Mouse (Mus musculus): Measurements from ENCODE around the gene Arf3.
"Not testable (repeated sequence)": the region's sequence is repeated elsewhere in the genome, so short reads cannot be mapped to it uniquely, and the experiment has no call there.

Gene Arf3

DNA sequence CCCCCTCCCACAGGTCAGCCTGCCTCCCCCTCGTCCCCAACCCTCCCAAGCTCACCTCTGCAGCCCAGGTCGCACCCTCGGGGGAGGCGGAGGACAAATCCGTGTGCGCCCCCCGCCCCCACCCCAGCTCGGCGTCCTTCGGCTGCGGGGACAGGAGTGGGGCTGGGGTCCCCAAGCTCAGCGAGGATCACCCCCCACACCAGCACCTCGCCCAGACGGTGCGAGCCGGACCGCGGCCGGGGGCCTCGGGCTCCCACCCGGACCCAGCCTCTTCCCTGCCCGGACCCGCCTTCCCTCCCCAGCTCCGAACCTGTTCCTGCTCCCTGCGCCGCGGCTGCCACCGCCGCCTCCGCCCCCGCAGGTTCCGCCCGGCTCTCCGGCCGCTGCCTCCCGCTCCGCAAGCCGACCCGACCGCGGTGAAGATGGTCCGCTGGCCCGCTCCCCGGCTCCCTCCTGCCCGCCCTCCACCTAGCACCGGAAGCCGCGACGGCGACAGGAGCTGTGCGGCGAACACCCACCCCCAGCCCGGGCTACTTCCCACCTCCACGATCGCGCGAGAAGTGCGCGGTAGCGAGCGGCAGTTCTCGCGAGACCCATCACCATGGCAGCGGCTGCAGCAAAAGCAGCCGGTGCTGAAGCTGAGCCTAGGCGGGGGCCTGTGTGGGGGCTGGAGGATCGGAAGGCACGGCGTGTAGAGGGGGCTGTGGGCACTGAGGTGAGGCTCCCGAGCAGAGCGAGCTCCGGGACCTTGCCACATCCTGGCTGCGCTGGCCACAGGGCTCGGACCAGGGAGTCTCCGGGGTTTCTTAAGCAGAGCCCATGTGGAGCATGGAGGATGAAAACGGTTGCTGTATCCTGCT is at the start of gene Arf3:
Gene Arf3, minus strand, starts transcription at position 545 of the 860 bp plus-strand sequence.
- DNase-seq (ENCODE audit: inconsistent age in 2 of 2, low spot score in 1 of 2): peak; percentile 97 to 99

DNA sequence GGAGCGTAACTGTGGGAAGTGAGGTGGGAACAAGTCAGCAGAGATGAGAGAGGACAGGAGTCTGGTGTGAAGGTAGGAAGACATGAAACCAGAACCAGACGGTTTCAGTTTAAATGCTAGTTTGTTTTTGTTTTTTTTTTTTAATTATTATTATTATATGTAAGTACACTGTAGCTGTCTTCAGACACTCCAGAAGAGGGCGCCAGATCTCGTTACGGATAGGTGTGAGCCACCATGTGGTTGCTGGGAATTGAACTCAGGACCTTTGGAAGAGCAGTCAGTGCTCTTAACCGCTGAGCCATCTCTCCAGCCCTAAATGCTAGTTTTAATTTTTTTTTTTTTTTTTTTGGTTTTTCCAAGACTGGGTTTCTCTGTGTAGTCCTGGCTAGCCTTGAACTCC is 47.2 kb upstream of the Arf3 start:
- not testable (repeated sequence) for DNase-seq (ENCODE audit: inconsistent age in 2 of 2, low spot score in 1 of 2)

DNA sequence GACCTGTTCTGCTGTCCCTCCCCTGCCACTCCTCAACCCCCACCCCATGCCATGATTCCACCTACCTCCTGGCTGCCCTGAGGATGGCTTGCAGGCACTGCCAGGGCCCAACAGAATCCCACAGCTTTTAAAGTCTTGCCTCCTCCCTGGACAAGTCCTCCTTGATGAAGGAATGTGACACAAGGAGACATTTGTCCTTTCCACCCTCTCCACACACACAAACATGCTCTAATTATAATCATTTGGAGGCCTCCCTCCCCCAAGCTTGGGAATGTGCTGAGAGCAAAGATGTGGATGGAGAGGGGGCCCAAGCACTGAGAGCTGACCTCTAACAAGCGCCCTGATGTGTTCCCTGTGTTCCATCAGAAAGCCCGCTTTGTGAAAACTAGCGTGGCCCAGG is 46.4 kb upstream of the Arf3 start, which contains the start of gene Ddn:
Gene Ddn, minus strand, starts transcription at position 101 of the 400 bp plus-strand sequence.
- no peak for DNase-seq (ENCODE audit: inconsistent age in 2 of 2, low spot score in 1 of 2)

DNA sequence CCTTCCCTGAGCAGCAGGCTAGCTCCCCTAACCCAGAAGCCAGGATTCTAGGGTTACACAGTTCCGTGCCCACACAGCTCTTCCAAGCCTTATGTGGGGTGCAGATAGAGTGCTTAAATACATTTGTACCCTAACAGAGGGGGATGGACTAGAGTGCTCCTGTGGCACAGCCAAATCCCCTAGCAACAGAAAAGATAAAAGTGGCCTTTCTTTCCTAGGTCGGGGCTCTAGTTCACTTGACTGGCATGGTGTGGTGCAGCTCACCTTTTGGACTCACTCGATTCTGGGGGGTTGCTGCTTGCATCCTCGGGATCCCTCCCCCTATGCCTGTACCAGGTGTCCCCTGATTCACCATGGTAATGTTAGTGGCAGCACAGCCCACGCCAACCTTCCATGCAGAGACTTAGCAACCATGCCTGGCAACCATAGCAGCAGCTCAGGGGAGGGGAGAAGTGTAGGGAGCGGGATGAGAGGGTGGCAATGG is 45.7 kb upstream of the Arf3 start:
- DNase-seq (ENCODE audit: inconsistent age in 2 of 2, low spot score in 1 of 2): no peak

DNA sequence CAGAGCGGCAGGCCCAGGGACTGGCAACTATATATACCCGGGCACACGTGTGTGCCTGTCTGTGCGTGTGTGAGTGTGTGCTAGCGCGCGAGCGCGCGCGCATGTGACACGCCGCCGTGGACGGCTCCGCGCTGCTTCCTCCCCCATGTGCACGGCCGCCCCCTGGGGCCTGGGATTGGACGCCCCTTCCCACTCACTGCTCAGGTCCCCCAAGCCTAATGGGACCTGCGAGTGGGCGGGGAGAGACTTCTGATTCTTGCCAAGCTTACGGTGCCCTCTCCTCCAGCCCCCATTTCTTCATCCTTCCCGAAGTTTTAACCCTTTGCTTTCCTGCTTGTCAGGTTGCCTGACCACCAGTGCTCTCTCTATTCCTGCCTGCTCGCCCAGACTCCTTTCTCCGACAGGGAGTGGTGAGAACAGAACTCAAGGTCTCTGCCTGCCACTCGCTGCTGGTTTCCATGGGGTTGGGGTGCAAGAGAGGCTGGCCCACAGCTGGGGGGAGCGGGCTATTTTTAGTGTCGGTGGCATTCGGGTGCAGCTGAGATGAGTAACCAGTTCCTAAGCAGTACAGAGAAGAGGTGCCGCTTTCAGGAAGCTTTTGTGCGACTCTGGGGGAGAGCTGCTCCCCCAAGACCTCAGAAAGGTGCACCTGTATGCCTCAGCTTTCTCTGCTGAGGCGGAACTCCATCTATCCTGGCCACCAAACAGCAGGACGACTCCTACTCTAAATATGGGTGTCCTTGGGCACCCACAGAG is 45.1 kb upstream of the Arf3 start:
- peak; percentile 61 to 79 for DNase-seq (ENCODE audit: inconsistent age in 2 of 2, low spot score in 1 of 2)

DNA sequence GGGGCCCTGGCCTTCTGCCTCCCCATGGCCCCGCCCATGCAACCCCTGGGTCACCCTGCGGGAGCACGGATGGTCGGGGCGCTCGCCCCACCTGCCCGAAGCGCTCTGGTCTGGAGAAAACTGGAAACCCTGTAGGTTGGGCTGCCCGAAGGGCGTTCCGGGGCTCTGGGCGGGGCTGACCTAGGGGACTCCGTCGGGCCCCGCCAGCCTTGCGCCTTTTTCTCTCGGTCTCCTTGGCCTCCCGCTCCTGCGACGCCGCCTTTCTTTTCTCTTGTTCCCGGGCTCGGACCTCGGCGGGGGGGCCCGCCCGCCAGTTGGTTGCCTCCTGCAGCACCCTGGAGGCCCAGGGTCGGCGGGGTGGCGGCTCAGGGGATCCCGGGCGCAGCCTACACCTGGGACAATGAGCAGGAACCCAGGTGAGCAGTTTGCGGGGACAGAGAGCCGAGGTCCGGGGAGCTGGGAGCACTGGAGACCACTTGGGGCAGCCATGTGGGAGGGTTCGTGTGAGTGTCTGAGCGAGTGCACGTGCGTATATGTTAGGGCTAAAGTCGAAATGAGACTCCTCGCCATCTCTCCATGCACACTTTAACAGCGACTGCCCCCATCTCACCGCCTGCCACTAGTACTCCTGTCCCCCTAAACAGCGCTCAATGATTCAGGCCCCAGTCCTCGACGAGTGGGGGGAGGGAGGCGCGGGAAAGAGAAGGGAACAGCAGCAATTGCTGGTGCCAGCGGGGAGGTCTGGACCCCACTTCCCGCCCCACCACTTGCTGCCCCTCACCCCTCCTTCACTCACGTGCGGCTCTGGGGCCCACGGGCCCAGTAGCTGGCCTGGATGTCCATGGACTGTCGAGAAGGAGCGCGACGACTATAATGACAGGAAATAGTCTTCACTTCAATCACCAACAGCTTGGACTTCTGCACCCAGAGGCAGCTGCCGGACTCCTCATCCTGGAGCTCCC is 44.1 kb upstream of the Arf3 start:
- DNase-seq (ENCODE audit: inconsistent age in 2 of 2, low spot score in 1 of 2): peak; percentile 19 to 65

DNA sequence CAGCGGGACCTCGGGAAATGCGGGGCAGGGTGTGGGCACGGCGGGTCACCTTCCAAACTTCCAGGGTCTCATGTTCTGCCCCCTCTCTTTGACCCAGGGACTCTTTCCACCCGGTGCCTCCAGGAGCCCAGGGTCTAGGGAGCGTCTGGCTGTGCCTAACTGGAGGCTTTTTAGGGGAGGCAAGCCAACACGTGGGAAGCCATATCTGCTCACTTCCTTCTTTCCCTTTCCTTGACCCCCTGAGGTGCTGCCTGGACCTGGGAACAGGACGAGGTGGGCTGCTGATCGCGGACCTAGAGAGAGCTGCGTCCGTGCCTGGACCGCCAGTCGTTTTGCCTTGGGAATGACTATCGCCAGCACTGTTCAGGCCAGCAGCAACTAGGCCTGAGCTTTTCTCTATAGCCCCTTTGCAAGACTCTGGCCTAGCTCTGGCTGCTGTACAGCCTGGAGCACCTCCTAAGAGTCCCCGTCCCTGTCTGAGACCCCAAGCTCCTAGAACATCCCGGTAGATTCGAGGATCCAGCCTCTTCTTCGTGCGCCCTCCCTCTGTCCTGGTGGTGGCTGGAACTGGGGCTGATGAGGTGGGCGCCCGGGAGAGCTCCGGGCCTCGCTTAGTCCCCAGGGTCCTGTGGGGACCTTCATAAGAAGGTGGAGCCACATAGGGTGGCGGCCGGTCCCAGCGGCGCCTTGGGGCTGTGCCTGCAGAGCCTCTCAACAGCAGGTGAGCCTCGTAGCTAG is 43.2 kb upstream of the Arf3 start:
- DNase-seq (ENCODE audit: inconsistent age in 2 of 2, low spot score in 1 of 2): no peak

DNA sequence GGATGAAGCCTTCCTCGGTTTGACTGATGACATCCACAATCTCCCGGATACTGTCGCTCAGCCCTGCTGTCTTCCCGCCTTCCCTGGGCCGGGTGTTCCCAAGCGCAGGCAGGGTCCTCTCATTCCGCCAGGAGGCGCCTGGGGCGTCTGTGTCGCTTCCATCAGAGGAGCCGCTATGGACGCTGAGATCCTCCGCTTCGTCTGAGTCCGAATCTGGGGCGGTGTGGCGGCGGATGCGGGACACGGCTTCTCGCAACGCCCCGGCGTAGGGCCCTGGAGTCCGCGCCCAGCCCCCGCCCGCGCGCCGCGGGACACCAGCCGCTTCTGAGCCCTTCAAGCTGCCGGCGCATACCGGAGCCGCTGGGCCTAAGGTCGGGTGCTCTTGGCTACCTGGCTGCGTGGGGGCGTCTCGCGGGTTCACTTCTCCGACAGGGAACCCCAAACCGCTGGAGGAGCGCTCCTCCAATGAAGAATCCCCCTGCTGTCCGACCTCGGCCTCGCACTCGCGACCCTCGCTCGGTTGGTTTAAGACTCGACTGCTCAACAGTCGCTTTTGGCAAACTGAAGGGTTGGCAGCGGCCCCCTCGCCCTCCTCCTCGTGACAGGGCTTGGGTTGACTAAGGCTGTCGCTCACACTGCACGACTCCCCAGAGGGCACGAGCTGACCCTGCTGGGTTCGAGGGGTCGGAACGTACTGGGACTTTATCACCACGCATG is 42.5 kb upstream of the Arf3 start:
- DNase-seq (ENCODE audit: inconsistent age in 2 of 2, low spot score in 1 of 2): peak; percentile 69 to 88

DNA sequence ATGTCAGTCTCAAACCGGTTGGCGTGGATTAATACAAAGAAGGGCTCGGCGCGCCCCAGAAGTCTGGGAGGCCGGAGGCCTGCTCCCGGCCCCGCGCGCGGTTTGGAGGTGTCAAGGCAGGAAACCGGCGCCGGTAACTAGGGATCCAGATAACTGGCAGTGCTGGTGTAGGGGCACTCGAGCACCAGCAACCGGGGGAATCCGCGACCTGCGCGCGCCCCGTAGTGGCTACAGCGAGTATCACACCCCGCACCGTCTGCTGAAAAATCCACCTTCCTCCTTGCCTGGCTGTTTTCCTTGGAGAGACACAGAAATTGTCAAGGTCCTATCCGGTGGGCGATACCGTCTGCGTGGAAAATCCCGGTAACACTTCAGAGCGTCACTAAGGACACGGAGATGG is 41.0 kb upstream of the Arf3 start:
- peak; percentile 83 to 95 for DNase-seq (ENCODE audit: inconsistent age in 2 of 2, low spot score in 1 of 2)

DNA sequence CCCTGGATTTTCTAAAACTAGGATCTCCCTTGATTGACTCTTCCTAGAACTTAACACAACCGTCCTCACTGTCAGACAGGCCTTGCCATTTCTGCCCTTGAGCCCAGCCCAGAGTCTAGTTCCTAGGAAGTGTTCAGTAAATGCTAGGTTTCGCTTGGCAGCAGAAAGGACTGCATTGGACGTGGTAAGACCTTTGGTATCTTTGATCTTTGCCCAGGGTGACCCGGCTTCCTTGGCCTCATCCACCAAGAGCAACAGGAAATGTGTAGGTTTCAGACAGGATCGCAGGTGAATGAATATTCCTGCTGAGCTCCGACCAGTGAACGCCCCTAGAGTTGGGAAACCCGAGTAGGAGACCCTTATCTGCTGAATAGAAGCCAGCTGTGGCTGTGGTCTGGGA is 39.9 kb upstream of the Arf3 start:
- DNase-seq (ENCODE audit: inconsistent age in 2 of 2, low spot score in 1 of 2): no peak

DNA sequence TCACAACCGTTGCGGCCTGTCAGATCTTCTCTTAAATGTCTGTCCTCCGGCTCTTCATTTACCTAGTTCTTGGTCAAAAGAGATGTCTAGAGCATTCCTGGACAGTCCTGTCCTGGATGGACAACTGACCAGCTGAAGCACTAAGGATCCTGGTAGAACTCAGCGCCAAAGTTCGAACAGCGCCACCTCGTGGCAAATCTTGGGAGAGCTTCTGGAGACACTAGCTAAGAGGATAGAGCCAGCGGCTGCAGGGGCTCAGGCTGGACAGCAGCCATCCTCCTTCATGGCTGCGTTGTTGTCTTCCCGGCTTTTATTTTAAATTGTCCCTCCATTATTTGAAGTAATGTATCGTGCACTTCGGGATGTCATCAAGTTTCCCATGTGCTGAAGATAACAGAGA is 36.4 kb upstream of the Arf3 start:
- peak; percentile 76 to 92 for DNase-seq (ENCODE audit: inconsistent age in 2 of 2, low spot score in 1 of 2)

DNA sequence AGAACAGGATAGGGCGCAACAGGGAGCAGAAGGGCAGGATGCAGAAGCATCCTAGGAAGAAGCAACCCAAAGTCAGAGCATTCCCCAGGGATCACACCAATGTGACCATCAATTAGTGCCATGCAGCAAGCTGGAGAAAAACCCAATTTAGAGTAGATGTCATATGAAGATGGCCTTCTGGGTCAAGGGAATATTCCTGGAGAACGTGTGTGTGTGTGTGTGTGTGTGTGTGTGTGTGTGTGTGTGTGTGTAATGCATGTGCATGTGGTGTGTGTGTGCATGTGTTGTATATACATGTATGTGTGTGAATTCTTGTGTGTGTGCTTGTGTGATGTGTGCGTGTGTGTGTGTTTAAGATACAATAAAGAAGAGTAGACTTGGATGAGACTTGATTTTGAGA is 35.9 kb upstream of the Arf3 start:
- DNase-seq (ENCODE audit: inconsistent age in 2 of 2, low spot score in 1 of 2): no peak

DNA sequence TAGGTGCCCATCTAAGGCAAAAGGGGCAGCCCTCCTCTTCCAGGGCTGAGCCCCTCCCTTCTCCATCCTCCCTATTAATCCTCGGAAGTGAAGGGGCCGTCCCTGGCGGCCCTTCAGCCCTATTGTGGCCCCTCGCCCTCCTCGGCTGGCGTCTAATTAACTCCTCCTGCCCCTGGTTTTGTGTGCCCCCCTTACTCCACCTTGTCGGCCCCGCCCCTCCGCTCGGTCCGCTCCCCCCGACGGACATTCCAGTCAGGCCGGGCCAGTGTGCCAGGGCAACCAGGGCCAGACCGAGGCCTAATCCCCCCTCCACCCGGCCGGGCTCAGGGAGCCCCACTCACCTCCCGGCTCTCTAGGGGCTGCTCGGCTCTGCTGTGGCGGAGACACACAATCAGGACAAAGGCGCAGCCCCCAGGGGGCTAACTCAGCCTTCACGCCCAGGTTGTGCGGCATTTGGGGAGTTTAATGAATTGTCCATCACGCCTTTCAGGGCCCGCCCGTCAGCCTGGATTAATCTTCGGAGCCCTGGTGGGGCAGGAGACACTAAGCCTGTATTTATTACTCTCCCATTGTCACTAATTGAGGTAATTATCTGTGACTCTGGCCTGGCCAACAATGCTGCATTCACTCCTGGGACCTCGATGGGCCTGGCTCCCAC is 35.0 kb upstream of the Arf3 start:
- no peak for DNase-seq (ENCODE audit: inconsistent age in 2 of 2, low spot score in 1 of 2)

DNA sequence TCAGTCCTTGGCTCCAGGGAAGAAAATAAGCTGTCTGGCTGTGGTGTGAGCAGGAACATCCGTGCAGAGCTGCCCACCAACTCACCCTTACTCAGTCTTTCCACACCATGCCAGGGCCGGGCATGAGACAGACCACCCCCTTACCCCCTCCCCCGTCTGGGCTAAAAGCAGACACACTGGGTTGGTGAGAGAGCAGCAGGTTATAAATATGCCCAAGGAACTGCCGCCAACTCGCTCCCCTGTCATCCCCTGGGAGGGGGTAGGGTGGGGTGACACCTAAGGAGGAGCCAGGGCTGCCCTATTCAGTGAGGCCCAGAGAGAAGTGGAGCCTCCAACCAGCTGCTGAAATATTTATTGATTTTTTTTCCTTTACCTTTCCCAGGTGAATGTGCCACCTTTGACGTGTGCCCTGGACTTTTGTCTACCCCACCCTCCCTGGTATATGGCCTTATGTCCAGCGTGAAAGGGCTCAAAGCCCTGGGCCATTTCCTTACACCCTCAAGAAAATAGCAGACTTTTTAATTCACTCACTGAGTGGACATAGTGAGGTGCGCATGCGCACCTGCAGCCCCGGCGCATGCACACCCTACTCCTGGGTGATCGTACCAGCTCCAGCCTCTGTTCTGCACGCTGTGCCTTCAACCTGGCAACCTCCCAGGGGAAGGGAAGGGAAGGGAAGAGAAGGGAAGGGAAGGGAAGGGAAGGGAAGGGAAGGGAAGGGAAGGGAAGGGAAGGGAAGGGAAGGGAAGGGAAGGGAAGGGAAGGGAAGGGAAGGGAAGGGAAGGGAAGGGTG is 34.0 kb upstream of the Arf3 start:
- no peak for DNase-seq (ENCODE audit: inconsistent age in 2 of 2, low spot score in 1 of 2)

DNA sequence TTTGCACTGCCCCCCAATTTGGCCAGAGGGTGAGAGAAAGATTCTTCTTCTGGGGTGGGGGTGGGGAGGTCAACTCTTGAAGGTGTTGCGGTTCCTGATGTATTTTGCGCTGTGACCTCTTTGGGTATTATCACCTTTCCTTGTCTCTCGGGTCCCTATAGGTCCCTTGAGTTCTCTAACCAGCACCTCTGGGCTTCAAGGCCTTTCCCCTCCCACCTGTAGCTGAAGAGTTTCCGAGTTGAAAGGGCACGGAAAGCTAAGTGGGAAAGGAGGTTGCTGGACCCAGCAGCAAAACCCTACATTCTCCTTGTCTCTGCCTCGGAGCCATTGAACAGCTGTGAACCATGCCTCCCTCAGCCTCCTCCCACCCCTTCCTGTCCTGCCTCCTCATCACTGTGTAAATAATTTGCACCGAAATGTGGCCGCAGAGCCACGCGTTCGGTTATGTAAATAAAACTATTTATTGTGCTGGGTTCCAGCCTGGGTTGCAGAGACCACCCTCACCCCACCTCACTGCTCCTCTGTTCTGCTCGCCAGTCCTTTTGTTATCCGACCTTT is 30.2 kb upstream of the Arf3 start:
- DNase-seq (ENCODE audit: inconsistent age in 2 of 2, low spot score in 1 of 2): no peak

DNA sequence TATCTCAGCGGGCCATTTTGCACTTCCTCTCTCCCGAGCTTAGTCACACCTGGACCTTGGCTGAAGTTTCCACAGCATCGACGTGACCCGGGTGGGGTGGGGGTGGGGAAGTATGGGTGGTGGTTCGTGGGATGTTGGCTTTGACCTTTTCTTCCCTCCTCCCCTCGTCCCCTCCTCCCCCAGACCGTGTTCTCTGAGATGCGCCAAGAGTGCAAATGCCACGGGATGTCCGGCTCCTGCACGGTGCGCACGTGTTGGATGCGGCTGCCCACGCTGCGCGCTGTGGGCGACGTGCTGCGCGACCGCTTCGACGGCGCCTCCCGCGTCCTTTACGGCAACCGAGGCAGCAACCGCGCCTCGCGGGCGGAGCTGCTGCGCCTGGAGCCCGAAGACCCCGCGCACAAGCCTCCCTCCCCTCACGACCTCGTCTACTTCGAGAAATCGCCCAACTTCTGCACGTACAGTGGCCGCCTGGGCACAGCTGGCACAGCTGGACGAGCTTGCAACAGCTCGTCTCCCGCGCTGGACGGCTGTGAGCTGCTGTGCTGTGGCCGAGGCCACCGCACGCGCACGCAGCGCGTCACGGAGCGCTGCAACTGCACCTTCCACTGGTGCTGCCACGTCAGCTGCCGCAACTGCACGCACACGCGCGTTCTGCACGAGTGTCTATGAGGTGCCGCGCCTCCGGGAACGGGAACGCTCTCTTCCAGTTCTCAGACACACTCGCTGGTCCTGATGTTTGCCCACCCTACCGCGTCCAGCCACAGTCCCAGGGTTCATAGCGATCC is 29.4 kb upstream of the Arf3 start:
- no peak for DNase-seq (ENCODE audit: inconsistent age in 2 of 2, low spot score in 1 of 2)

DNA sequence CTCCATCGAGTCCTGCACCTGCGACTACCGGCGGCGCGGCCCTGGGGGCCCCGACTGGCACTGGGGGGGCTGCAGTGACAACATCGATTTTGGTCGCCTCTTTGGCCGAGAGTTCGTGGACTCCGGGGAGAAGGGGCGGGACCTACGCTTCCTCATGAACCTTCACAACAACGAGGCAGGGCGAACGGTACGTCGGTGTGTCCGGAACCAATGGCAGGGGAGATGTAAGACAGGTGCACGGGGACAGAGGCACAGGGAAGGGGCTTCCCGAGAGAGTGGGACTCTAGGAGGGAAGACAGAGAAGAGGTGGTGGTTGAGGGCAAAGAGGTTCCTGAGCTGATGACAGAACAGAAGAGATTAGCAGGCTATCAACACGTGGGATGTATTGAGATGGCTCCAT is 28.8 kb upstream of the Arf3 start:
- no peak for DNase-seq (ENCODE audit: inconsistent age in 2 of 2, low spot score in 1 of 2)
